Comparison of ENCODE assay signal across 24 mouse cellular contexts in genomic region chr7:134147561-134147960, GRCm38 (mm10).
DNase-seq lines count a peak whose midpoint lies in the region; ATAC-seq lines count a peak whose summit lies in the region.
"Had no signal": no experiment of that assay in that cellular context is flagged by ENCODE, and none has a peak within 500 bp of the region (broad histone marks: within the 10 kb centered on the region; RNA-seq: fewer than 3 reads in every experiment).

No protein-coding gene starts in this region.

- H3K27me3 ChIP-seq in hindbrain, embryonic 13.5 days, result no peaks in the 10 kb centered on the region
- H3K27me3 ChIP-seq: embryonic facial prominence, embryonic 12.5 days; embryonic facial prominence, embryonic 15.5 days; heart, embryonic 15.5 days; hindbrain, embryonic 15.5 days had no signal

- H3K27ac ChIP-seq in hindbrain, embryonic 13.5 days, result no peak overlapping the region
- H3K27ac ChIP-seq: embryonic facial prominence, embryonic 12.5 days; embryonic facial prominence, embryonic 15.5 days; heart, adult 2 months; heart, embryonic 15.5 days; hindbrain, embryonic 15.5 days had no signal

- no peak overlapping the region for H3K4me2 ChIP-seq in hindbrain, embryonic 13.5 days
- H3K4me2 ChIP-seq: embryonic facial prominence, embryonic 12.5 days; embryonic facial prominence, embryonic 15.5 days; heart, embryonic 11.5 days; heart, embryonic 15.5 days; hindbrain, embryonic 15.5 days had no signal

- ATAC-seq in hindbrain, embryonic 13.5 days (ENCODE audit: low FRiP score), result no peak
- ATAC-seq: activated CD4-positive, CD25-positive, alpha-beta regulatory T cell, adult 4 months; forebrain, embryonic 14.5 days; forebrain, postnatal 0 days; intestine, postnatal 0 days had no signal

- H3K4me3 ChIP-seq in hindbrain, embryonic 13.5 days, result no peak overlapping the region
- H3K4me3 ChIP-seq: embryonic facial prominence, embryonic 12.5 days; embryonic facial prominence, embryonic 15.5 days; heart, adult 2 months; heart, embryonic 15.5 days; hindbrain, embryonic 15.5 days had no signal

- peak; percentile 49 to 68 for DNase-seq in adrenal gland, adult (ENCODE audit: inconsistent age in 2 of 2, low spot score in 1 of 2)
- DNase-seq in adrenal gland, postnatal 4 days (ENCODE audit: low spot score in 2 of 2), result no peak
- DNase-seq in adrenal gland, adult 2 months, result peak; percentile 49
- peak; percentile 16 for DNase-seq in adrenal gland, postnatal 14 days
- no peak for DNase-seq in urinary bladder, postnatal 25 days (ENCODE audit: low spot score)
- DNase-seq: cerebellum, adult 11 months; cerebellum, adult 2 months; cerebellum, adult 9-11 months; cerebellum, postnatal 25 days; forebrain, postnatal 0 days; gastrocnemius, postnatal 25 days; heart, adult 2 months; heart, postnatal 10 days; heart, postnatal 4 days; kidney, adult 2 months had no signal

- 94% methylated on average over 3 of the region's 3 CpGs for WGBS in hindbrain, embryonic 13.5 days

- H3K9me3 ChIP-seq in hindbrain, embryonic 13.5 days, result no peaks in the 10 kb centered on the region
- H3K9me3 ChIP-seq: embryonic facial prominence, embryonic 12.5 days; embryonic facial prominence, embryonic 15.5 days; heart, embryonic 15.5 days; hindbrain, embryonic 15.5 days had no signal

- H3K36me3 ChIP-seq in hindbrain, embryonic 13.5 days, result no peaks in the 10 kb centered on the region
- H3K36me3 ChIP-seq: embryonic facial prominence, embryonic 12.5 days; embryonic facial prominence, embryonic 15.5 days; heart, embryonic 15.5 days; hindbrain, embryonic 15.5 days had no signal

- no peak overlapping the region for H3K9ac ChIP-seq in hindbrain, embryonic 13.5 days
- H3K9ac ChIP-seq: embryonic facial prominence, embryonic 12.5 days; embryonic facial prominence, embryonic 15.5 days; forebrain, postnatal 0 days; heart, embryonic 15.5 days; hindbrain, embryonic 15.5 days had no signal

- no peaks in the 10 kb centered on the region; the same call in none of the 2 replicates for H3K4me1 ChIP-seq in hindbrain, embryonic 13.5 days (replicated peaks)
- H3K4me1 ChIP-seq: embryonic facial prominence, embryonic 12.5 days; hindbrain, embryonic 15.5 days had no signal

Comparison
In these comparisons a context has a peak if more than half of its experiments do, and no peak if none do; other contexts are left out.
1. DNase-seq: peak in adrenal gland, adult (2 of 2), adrenal gland, adult 2 months (single experiment) and adrenal gland, postnatal 14 days (single experiment); none in adrenal gland, postnatal 4 days (0 of 2) and urinary bladder, postnatal 25 days (single experiment).